Mouse (Mus musculus) left cerebral cortex, adult 18-20 months (tissue): ENCODE measurements around the gene Fam193b. TPM values are rescaled to one million over a fixed set of nuclear protein-coding genes. Genes with fewer than 3 reads are reported as not detected.
A peak's percentile ranks its signal among the peaks of the same experiment; 100 is the strongest.
"Not testable (repeated sequence)": the region's sequence is repeated elsewhere in the genome, so short reads cannot be mapped to it uniquely, and the experiment has no call there.

Experiments
- DNase-seq, 2 experiments: peaks; one replicate each; pipeline ENCODE4 v3.0.0; 2021 to 2022; ENCODE audit warnings: low spot score in 2 of 2, mixed read lengths in 1 of 2
- total RNA-seq, 2 experiments: library from RNA; stranded (reverse); gene quantifications; 2 replicates each; pipeline ENCODE4 v1.2.3; 2021

Fam193b gene
- total RNA-seq, 2 experiments from 2014 or later, result 77.0 to 81.8 TPM

- no peak for DNase-seq
These were observed 2.5 kb upstream of the Fam193b start, which contains the start of gene Tmed9 for GRCm38 (mm10) chr13:55573432-55573831. TSS of gene Tmed9 (plus strand) at chr13:55573732.

GRCm38 (mm10) chr13:55571977-55572376 lies 1.1 kb upstream of the Fam193b start:
- DNase-seq, result no peak

GRCm38 (mm10) chr13:55570286-55570973 lies 490 bp downstream of the Fam193b start:
- peak in 1 of 2 experiments; percentile 31 for DNase-seq

GRCm38 (mm10) chr13:55569726-55570285 lies 1.1 kb downstream of the Fam193b start:
- no peak for DNase-seq

GRCm38 (mm10) chr13:55568524-55568923 lies 2.4 kb downstream of the Fam193b start:
- DNase-seq, result not testable (repeated sequence)

GRCm38 (mm10) chr13:55567949-55568348 lies 3.0 kb downstream of the Fam193b start:
- DNase-seq, result no peak

- DNase-seq, result no peak
These were observed 3.9 kb downstream of the Fam193b start for GRCm38 (mm10) chr13:55567001-55567400.

- no peak for DNase-seq
These were observed 7.5 kb downstream of the Fam193b start for GRCm38 (mm10) chr13:55563266-55563879.

GRCm38 (mm10) chr13:55557499-55557898 lies 13.4 kb downstream of the Fam193b start:
- DNase-seq, result no peak

GRCm38 (mm10) chr13:55555921-55556320 lies 15.0 kb downstream of the Fam193b start:
- no peak for DNase-seq

GRCm38 (mm10) chr13:55549061-55549460 lies 21.9 kb downstream of the Fam193b start:
- no peak for DNase-seq

GRCm38 (mm10) chr13:55548426-55548825 lies 22.5 kb downstream of the Fam193b start:
- no peak for DNase-seq

GRCm38 (mm10) chr13:55547916-55548315 lies 23.0 kb downstream of the Fam193b start:
- DNase-seq, result no peak

- DNase-seq, result no peak
These were observed 26.1 kb downstream of the Fam193b start for GRCm38 (mm10) chr13:55544792-55545191.

GRCm38 (mm10) chr13:55543447-55543846 lies 27.5 kb downstream of the Fam193b start:
- no peak for DNase-seq

GRCm38 (mm10) chr13:55542891-55543290 lies 28.0 kb downstream of the Fam193b start:
- no peak for DNase-seq

GRCm38 (mm10) chr13:55540933-55541332 lies 30.0 kb downstream of the Fam193b start:
- peak in 1 of 2 experiments; percentile 38 for DNase-seq

GRCm38 (mm10) chr13:55536194-55537175 lies 34.4 kb downstream of the Fam193b start, which contains the start of gene Ddx41:
TSS of gene Ddx41 (minus strand) at chr13:55536658.
- DNase-seq, result peak; percentile 99 to 100

GRCm38 (mm10) chr13:55535796-55536193 lies 35.1 kb downstream of the Fam193b start:
- DNase-seq, result no peak

GRCm38 (mm10) chr13:55535191-55535590 lies 35.7 kb downstream of the Fam193b start:
- DNase-seq, result no peak
